Mouse (Mus musculus) spleen, adult 2 months (tissue): ENCODE measurements around the gene Pank2.
"Not testable (repeated sequence)": the region's sequence is repeated elsewhere in the genome, so short reads cannot be mapped to it uniquely, and the experiment has no call there.

Experiments used
- CTCF ChIP-seq: fragments of 200-500 bp; IDR thresholded peaks from 2 replicates; pipeline ENCODE4 v1.5.1; 2011; ENCODE audit warnings: mild to moderate bottlenecking, inconsistent platforms; ENCODE audit not compliant: insufficient read depth, insufficient read length, insufficient replicate concordance; ENCODE audit errors: extremely low read depth
- POLR2A ChIP-seq: fragments of 200-500 bp; IDR thresholded peaks from 2 replicates; pipeline ENCODE4 v1.6.1; 2011; ENCODE audit warnings: low read depth, low read length, inconsistent platforms

DNA sequence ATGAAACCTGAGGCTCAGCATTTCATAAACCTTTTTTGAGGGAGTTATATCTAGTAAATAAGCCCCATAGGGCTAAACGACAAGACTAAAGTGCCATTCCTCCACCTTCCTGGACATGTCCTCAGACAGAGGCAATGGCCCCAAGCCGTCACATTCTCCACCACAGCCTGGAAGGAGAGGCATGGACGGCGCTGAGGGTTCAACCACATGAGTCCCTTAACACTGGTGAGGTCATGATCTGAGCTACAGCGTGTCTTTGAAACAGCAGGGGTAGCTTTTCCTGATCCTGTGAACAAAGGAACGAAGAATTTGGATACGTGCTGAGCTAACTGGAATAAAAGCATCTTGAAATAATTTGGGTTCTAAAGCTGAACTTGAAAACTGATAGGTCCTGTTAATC, 36.4 kb downstream of the Pank2 start:
- not testable (repeated sequence) for TF ChIP-seq CTCF, POLR2A
